Mouse (Mus musculus): ENCODE data around the gene Slc44a1.

The Slc44a1 gene

GRCm38 (mm10) chr4:53440010-53440815, at the start of gene Slc44a1:
Gene Slc44a1, plus strand, starts transcription at chr4:53440413.
- in situ Hi-C loops (cut with MboI) = no loop called here

- in situ Hi-C loops (cut with MboI) = no loop called here
Observed at GRCm38 (mm10) chr4:53395002-53395401, 45.2 kb upstream of the Slc44a1 start.

GRCm38 (mm10) chr4:53396623-53397192, 43.5 kb upstream of the Slc44a1 start:
- in situ Hi-C loops (cut with MboI) = no loop called here

- in situ Hi-C loops (cut with MboI) = no loop called here
Observed at GRCm38 (mm10) chr4:53397280-53398117, 42.7 kb upstream of the Slc44a1 start.

- in situ Hi-C loops (cut with MboI) = no loop called here
Observed at GRCm38 (mm10) chr4:53398561-53398960, 41.7 kb upstream of the Slc44a1 start.

GRCm38 (mm10) chr4:53399428-53399827, 40.8 kb upstream of the Slc44a1 start:
- in situ Hi-C loops (cut with MboI) = no loop called here

GRCm38 (mm10) chr4:53403386-53403785, 36.8 kb upstream of the Slc44a1 start:
- in situ Hi-C loops (cut with MboI) = no loop called here

- in situ Hi-C loops (cut with MboI) = no loop called here
Observed at GRCm38 (mm10) chr4:53404431-53404925, 35.7 kb upstream of the Slc44a1 start.

GRCm38 (mm10) chr4:53406866-53407265, 33.3 kb upstream of the Slc44a1 start:
- in situ Hi-C loops (cut with MboI) = no loop called here

GRCm38 (mm10) chr4:53408821-53409220, 31.4 kb upstream of the Slc44a1 start:
- in situ Hi-C loops (cut with MboI) = no loop called here

- in situ Hi-C loops (cut with MboI) = no loop called here
Observed at GRCm38 (mm10) chr4:53409526-53410085, 30.6 kb upstream of the Slc44a1 start.

- in situ Hi-C loops (cut with MboI) = no loop called here
Observed at GRCm38 (mm10) chr4:53410752-53411151, 29.5 kb upstream of the Slc44a1 start.

- in situ Hi-C loops (cut with MboI) = no loop called here
Observed at GRCm38 (mm10) chr4:53411958-53412870, 28.0 kb upstream of the Slc44a1 start.

GRCm38 (mm10) chr4:53412991-53413390, 27.2 kb upstream of the Slc44a1 start:
- in situ Hi-C loops (cut with MboI) = no loop called here

GRCm38 (mm10) chr4:53414031-53414797, 26.0 kb upstream of the Slc44a1 start:
- in situ Hi-C loops (cut with MboI) = no loop called here

GRCm38 (mm10) chr4:53415873-53416637, 24.2 kb upstream of the Slc44a1 start:
- in situ Hi-C loops (cut with MboI) = no loop called here

GRCm38 (mm10) chr4:53416928-53417327, 23.3 kb upstream of the Slc44a1 start:
- in situ Hi-C loops (cut with MboI) = no loop called here

- in situ Hi-C loops (cut with MboI) = no loop called here
Observed at GRCm38 (mm10) chr4:53422799-53423198, 17.4 kb upstream of the Slc44a1 start.

GRCm38 (mm10) chr4:53427120-53427519, 13.1 kb upstream of the Slc44a1 start:
- in situ Hi-C loops (cut with MboI) = no loop called here

Measured in mature B cell (primary cell).